Mouse (Mus musculus): ENCODE measurements at regions not wholly inside any gene's neighbourhood (a gene's known extent, or its start where the extent isn't known, plus 50 kb on each side); places are given as distances from the start of the nearest gene placed in this dataset.

DNA sequence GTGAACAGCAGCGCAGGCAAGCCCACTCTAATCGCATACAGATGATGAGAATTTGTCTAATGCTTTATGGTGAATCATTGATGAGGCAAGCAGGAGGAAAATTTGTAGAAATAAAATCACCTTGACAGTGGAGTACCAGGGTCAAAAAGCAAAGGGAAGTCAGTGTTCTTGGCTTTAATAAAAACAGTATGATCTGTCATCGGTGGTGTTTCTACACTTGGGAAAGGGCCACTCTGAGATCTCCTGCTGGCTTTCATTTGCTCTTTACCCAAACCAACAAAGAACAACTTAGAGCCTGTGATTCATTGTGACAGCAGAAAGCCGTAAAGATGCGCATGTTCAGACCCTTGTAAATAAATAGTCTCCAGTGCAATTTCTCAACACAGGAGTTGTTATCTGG lies 261.1 kb upstream of the Pitx2 start:
- Histone ChIP-seq H3K27me3 (replicated peaks) (no peaks in the 10 kb centered on the region), H3K4me1 (ENCODE audit: control insufficient read depth in 1 of 2, insufficient read depth in 2 of 2) (no peaks in the 10 kb centered on the region), H3K4me2 (ENCODE audit: insufficient read depth, low read depth, poor library complexity, severe bottlenecking) (no peak overlapping the region), H3K9ac (ENCODE audit: insufficient read depth, low read depth) (no peak overlapping the region), H3K79me2 (replicated peaks; ENCODE audit: control insufficient read depth, extremely low read depth, insufficient read depth, poor library complexity, severe bottlenecking) (no peaks in the 10 kb centered on the region), H3K27ac (ENCODE audit: insufficient read depth, low read depth) (no peak overlapping the region), H3K4me3 (replicated peaks in 1 of 3; ENCODE audit: low read depth in 2 of 3, low read length in 2 of 3, poor library complexity in 1 of 3) (no peak overlapping the region), H3K36me3 (replicated peaks in 1 of 2; ENCODE audit: control insufficient read depth in 1 of 2, insufficient read depth in 1 of 2, low read length in 1 of 2) (no peaks in the 10 kb centered on the region), H3K9me3 (replicated peaks; ENCODE audit: low read length) (peaks cover 37% of the 10 kb centered on the region)
- TF ChIP-seq MAX (IDR thresholded peaks at IDR 0.05; ENCODE audit: low read length) (no peak), GABPA (IDR thresholded peaks at IDR 0.05; ENCODE audit: insufficient replicate concordance, low read depth, low read length) (no peak), JUN (IDR thresholded peaks at IDR 0.05; ENCODE audit: insufficient read depth, low read depth, low read length) (no peak), E2F4 (IDR thresholded peaks at IDR 0.05; ENCODE audit: insufficient replicate concordance, low read depth, low read length) (no peak), PAX5 (IDR thresholded peaks at IDR 0.05; ENCODE audit: low read length) (no peak), CHD2 (IDR thresholded peaks at IDR 0.05; ENCODE audit: low read length) (no peak), RAD21 (IDR thresholded peaks at IDR 0.05; ENCODE audit: low read depth, low read length) (no peak), ZMIZ1 (IDR thresholded peaks at IDR 0.05; ENCODE audit: low read depth, low read length) (no peak), POLR2A (IDR thresholded peaks at IDR 0.05; ENCODE audit: low read depth, low read length) (no peak), USF2 (conservative IDR thresholded peaks at IDR 0.05; ENCODE audit: low read depth, low read length) (no peak), ZNF384 (IDR thresholded peaks at IDR 0.05; ENCODE audit: low read depth, low read length) (no peak)
- in situ Hi-C loops (cut with MboI; ENCODE audit: low pct_ligation_motif_present, low pct_unique_long_range_greater_than_20kb, low sequenced_read_pairs) (no loop called here), dilution Hi-C loops (cut with MboI; ENCODE audit: extremely low pct_ligation_motif_present, extremely low pct_unique_long_range_greater_than_20kb, low sequenced_read_pairs) (no loop called here)
- DNase-seq (ENCODE audit: extremely low read depth), result no peak

- H3K4me2 ChIP-seq (ENCODE audit: insufficient read depth, low read depth, poor library complexity, severe bottlenecking), result no peak overlapping the region
- DNase-seq (ENCODE audit: extremely low read depth), result no peak
- H3K4me3 ChIP-seq (replicated peaks in 1 of 3; ENCODE audit: low read depth in 2 of 3, low read length in 2 of 3, poor library complexity in 1 of 3), result no peak overlapping the region
- no peak overlapping the region for H3K27ac ChIP-seq (ENCODE audit: insufficient read depth, low read depth)
- H3K9me3 ChIP-seq (replicated peaks; ENCODE audit: low read length), result peaks cover 30% of the 10 kb centered on the region
- H3K27me3 ChIP-seq (replicated peaks), result no peaks in the 10 kb centered on the region
- H3K36me3 ChIP-seq (replicated peaks in 1 of 2; ENCODE audit: control insufficient read depth in 1 of 2, insufficient read depth in 1 of 2, low read length in 1 of 2), result no peaks in the 10 kb centered on the region
- TF ChIP-seq RCOR1 (conservative IDR thresholded peaks at IDR 0.05; ENCODE audit: low read depth, low read length) (no peak), POLR2A (IDR thresholded peaks at IDR 0.05; ENCODE audit: low read depth, low read length) (no peak), MXI1 (IDR thresholded peaks at IDR 0.05; ENCODE audit: low read depth, low read length) (no peak), SIN3A (IDR thresholded peaks at IDR 0.05; ENCODE audit: low read length) (no peak), MEF2A (IDR thresholded peaks at IDR 0.05; ENCODE audit: borderline replicate concordance, low read depth, low read length) (no peak), HCFC1 (IDR thresholded peaks at IDR 0.05; ENCODE audit: low read depth, low read length) (no peak), POLR2AphosphoS2 (IDR thresholded peaks at IDR 0.05; ENCODE audit: low read depth, low read length) (no peak), NELFE (IDR thresholded peaks at IDR 0.05; ENCODE audit: low read depth, low read length) (no peak), RAD21 (IDR thresholded peaks at IDR 0.05; ENCODE audit: low read depth, low read length) (no peak), ZMIZ1 (IDR thresholded peaks at IDR 0.05; ENCODE audit: low read depth, low read length) (no peak), ZC3H11A (IDR thresholded peaks at IDR 0.05; ENCODE audit: low read depth, low read length) (no peak), UBTF (IDR thresholded peaks at IDR 0.05; ENCODE audit: low read depth, low read length) (no peak)
- no peak overlapping the region for H3K9ac ChIP-seq (ENCODE audit: insufficient read depth, low read depth)
- H3K4me1 ChIP-seq (ENCODE audit: control insufficient read depth in 1 of 2, insufficient read depth in 2 of 2), result no peaks in the 10 kb centered on the region
- H3K79me2 ChIP-seq (replicated peaks; ENCODE audit: control insufficient read depth, extremely low read depth, insufficient read depth, poor library complexity, severe bottlenecking), result no peaks in the 10 kb centered on the region
- dilution Hi-C loops (cut with MboI; ENCODE audit: extremely low pct_ligation_motif_present, extremely low pct_unique_long_range_greater_than_20kb, low sequenced_read_pairs) (no loop called here), in situ Hi-C loops (cut with MboI; ENCODE audit: low pct_ligation_motif_present, low pct_unique_long_range_greater_than_20kb, low sequenced_read_pairs) (no loop called here)
Observed at GRCm38 (mm10) chr3:128941156-128941555, 258.5 kb upstream of the Pitx2 start.

Measured in CH12.LX (cell line).